Comparison of ENCODE assay signal across 28 mouse cellular contexts in genomic region chr5:144958271-144958670, GRCm38 (mm10). TPM values are rescaled to one million over a fixed set of nuclear protein-coding genes. Genes with fewer than 3 reads are reported as not detected.
DNase-seq lines count a peak whose midpoint lies in the region; ATAC-seq and TF ChIP-seq lines count a peak whose summit lies in the region.
"Had no signal": no experiment of that assay in that cellular context is flagged by ENCODE, and none has a peak within 500 bp of the region (broad histone marks: within the 10 kb centered on the region; RNA-seq: fewer than 3 reads in every experiment).

No protein-coding gene starts in this region.

- no peak overlapping the region for H3K4me2 ChIP-seq in hindbrain, postnatal 0 days (ENCODE audit: low read depth, low read length)
- H3K4me2 ChIP-seq in hindbrain, embryonic 16.5 days (ENCODE audit: low read length): no peak overlapping the region
- H3K4me2 ChIP-seq: embryonic facial prominence, embryonic 12.5 days; embryonic facial prominence, embryonic 15.5 days; heart, embryonic 13.5 days; hindbrain, embryonic 14.5 days; intestine, embryonic 15.5 days had no signal

- no peaks in the 10 kb centered on the region for H3K27me3 ChIP-seq in hindbrain, postnatal 0 days (ENCODE audit: insufficient read depth, low read length)
- no peaks in the 10 kb centered on the region for H3K27me3 ChIP-seq in hindbrain, embryonic 16.5 days (replicated peaks; ENCODE audit: control insufficient read depth, insufficient read depth, low read length)
- H3K27me3 ChIP-seq: CH12.LX; embryonic facial prominence, embryonic 12.5 days; embryonic facial prominence, embryonic 15.5 days; heart, embryonic 13.5 days; intestine, embryonic 15.5 days; Patski had no signal

- peaks cover 17% of the 10 kb centered on the region; the same call in 1 of the 2 replicates for H3K4me1 ChIP-seq in hindbrain, postnatal 0 days (ENCODE audit: insufficient read depth, low read length)
- peaks cover 24% of the 10 kb centered on the region for H3K4me1 ChIP-seq in hindbrain, embryonic 16.5 days (ENCODE audit: control insufficient read depth, insufficient read depth, low read depth, low read length)

- no peaks in the 10 kb centered on the region for H3K36me3 ChIP-seq in hindbrain, postnatal 0 days (ENCODE audit: insufficient read depth, low read length)
- H3K36me3 ChIP-seq in hindbrain, embryonic 16.5 days (ENCODE audit: control insufficient read depth, insufficient read depth, low read length): no peaks in the 10 kb centered on the region
- H3K36me3 ChIP-seq: embryonic facial prominence, embryonic 12.5 days; embryonic facial prominence, embryonic 15.5 days; G1E; heart, embryonic 13.5 days; intestine, embryonic 15.5 days had no signal

- no peak overlapping the region for H3K9ac ChIP-seq in hindbrain, postnatal 0 days (replicated peaks; ENCODE audit: low read length)
- H3K9ac ChIP-seq in hindbrain, embryonic 16.5 days (ENCODE audit: low read depth, low read length): no peak overlapping the region
- H3K9ac ChIP-seq: embryonic facial prominence, embryonic 15.5 days; forebrain, postnatal 0 days; heart, embryonic 13.5 days; hindbrain, embryonic 14.5 days; intestine, embryonic 15.5 days had no signal

- no peak for TF ChIP-seq CTCF in hindbrain, postnatal 0 days (IDR thresholded peaks at IDR 0.05; ENCODE audit: low read depth)

- peak; percentile 21 to 28 for DNase-seq in cerebellum, adult 18-20 months
- DNase-seq in cerebellum, adult 8-10 months: no peak
- peak; percentile 69 to 78 for DNase-seq in cerebellum, postnatal 14 days
- DNase-seq in cerebellum, adult 11-12 months: no peak
- DNase-seq in hindbrain, postnatal 0 days (ENCODE audit: low spot score): no peak
- DNase-seq in cerebellum, postnatal 36 days: peak; percentile 33 to 39
- DNase-seq: adrenal gland, postnatal 10 days; adrenal gland, postnatal 36 days; B cell, adult 2 months; forebrain, postnatal 0 days; gastrocnemius, postnatal 10 days; gastrocnemius, postnatal 36 days; heart, adult 2 months; heart, postnatal 14 days; heart, postnatal 4 days; kidney, adult 11 months; kidney, adult 8-10 months had no signal

- H3K4me3 ChIP-seq in hindbrain, postnatal 0 days (ENCODE audit: low read length): no peak overlapping the region
- H3K4me3 ChIP-seq in hindbrain, embryonic 16.5 days (ENCODE audit: low read length): no peak overlapping the region
- H3K4me3 ChIP-seq: embryonic facial prominence, embryonic 12.5 days; embryonic facial prominence, embryonic 15.5 days; heart, adult 2 months; heart, embryonic 10.5 days; heart, embryonic 13.5 days; intestine, embryonic 15.5 days had no signal

- H3K27ac ChIP-seq in hindbrain, postnatal 0 days: no peak overlapping the region
- H3K27ac ChIP-seq in hindbrain, embryonic 16.5 days (ENCODE audit: low read depth, low read length): no peak overlapping the region
- H3K27ac ChIP-seq: embryonic facial prominence, embryonic 12.5 days; embryonic facial prominence, embryonic 15.5 days; heart, adult 2 months; heart, embryonic 10.5 days; heart, embryonic 13.5 days; hindbrain, embryonic 14.5 days; intestine, embryonic 15.5 days had no signal

- no peaks in the 10 kb centered on the region for H3K9me3 ChIP-seq in hindbrain, postnatal 0 days (ENCODE audit: low read length)
- H3K9me3 ChIP-seq in hindbrain, embryonic 16.5 days (ENCODE audit: control insufficient read depth, low read length): no peaks in the 10 kb centered on the region
- H3K9me3 ChIP-seq: embryonic facial prominence, embryonic 12.5 days; embryonic facial prominence, embryonic 15.5 days; G1E; heart, embryonic 10.5 days; heart, embryonic 13.5 days; intestine, embryonic 15.5 days had no signal

- whole genome bisulfite sequencing in hindbrain, postnatal 0 days: 71% methylated on average over 9 of the region's 9 CpGs
- WGBS in hindbrain, embryonic 16.5 days: 84% methylated on average over 9 of the region's 9 CpGs

- peak; percentile 28; the same call in 1 of the 2 replicates for ATAC-seq in hindbrain, postnatal 0 days
- no peak for ATAC-seq in hindbrain, embryonic 16.5 days
- ATAC-seq: forebrain, embryonic 14.5 days; forebrain, postnatal 0 days; intestine, embryonic 15.5 days; Patski had no signal

RNA-seq across cellular contexts. Expression of gene Smurf1, which starts 7.4 kb away (rescaled TPM):
- total RNA-seq in hindbrain, postnatal 0 days (2014; rRNA removed): 57.9 and 58.1 TPM in 2 replicates
- polyA plus RNA-seq in hindbrain, postnatal 0 days (2015; fragmentation: Nextera tagmentation; extraction: Ambion mirVana): 19.5 and 22.6 TPM in 2 replicates
- 14.9 and 30.0 TPM in 2 replicates for polyA plus RNA-seq in hindbrain, embryonic 16.5 days (2015; fragmentation: Nextera tagmentation; extraction: Ambion mirVana)

Comparison
In these comparisons a context has a peak if more than half of its experiments do, and no peak if none do; other contexts are left out.
1. DNase-seq: peak in cerebellum, adult 18-20 months (2 of 2), cerebellum, postnatal 14 days (2 of 2) and cerebellum, postnatal 36 days (2 of 2); none in cerebellum, adult 8-10 months (single experiment), cerebellum, adult 11-12 months (single experiment) and hindbrain, postnatal 0 days (single experiment).